Mouse (Mus musculus) E14TG2a.4 (cell line): ENCODE results near the gene Lasp1.

Experiments used
- CTCF ChIP-seq: conservative IDR thresholded peaks from 2 replicates; pipeline ENCODE4 v1.5.1; 2014; ENCODE audit warnings: low read length
- NANOG ChIP-seq: IDR thresholded peaks from 2 replicates; pipeline ENCODE4 v1.6.1; 2014; ENCODE audit warnings: borderline replicate concordance, low read length, mixed read lengths
- POU5F1 ChIP-seq: IDR thresholded peaks from 2 replicates; pipeline ENCODE4 v1.6.1; 2014; ENCODE audit warnings: low read length, borderline replicate concordance

DNA sequence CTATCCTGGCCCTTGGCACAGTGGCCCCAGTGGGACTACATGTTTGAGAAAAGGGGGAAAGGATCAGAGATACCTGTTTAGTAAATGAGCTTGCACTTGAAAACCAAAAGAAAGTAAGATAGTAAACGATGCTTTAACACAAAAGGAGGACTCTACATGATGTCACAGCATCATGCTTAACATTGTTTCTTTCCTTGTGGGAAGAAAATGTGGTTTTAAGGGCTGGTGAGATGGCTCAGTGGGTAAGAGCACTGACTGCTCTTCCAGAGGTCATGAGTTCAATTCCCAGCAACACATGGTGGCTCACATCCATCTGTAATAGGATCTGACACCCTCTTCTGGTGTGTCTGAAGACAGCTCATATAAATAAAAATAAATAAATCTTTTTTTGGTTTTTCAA is 40.7 kb upstream of the Lasp1 start:
- no peak for TF ChIP-seq CTCF
- TF ChIP-seq POU5F1, result no peak
- TF ChIP-seq NANOG, result no peak
